Mouse (Mus musculus) heart, embryonic 11.5 days (tissue): ENCODE measurements around the gene Ap2a2. TPM values are rescaled to one million over a fixed set of nuclear protein-coding genes. Genes with fewer than 3 reads are reported as not detected.
"Not testable (repeated sequence)": the region's sequence is repeated elsewhere in the genome, so short reads cannot be mapped to it uniquely, and the experiment has no call there.

Source experiments
- ATAC-seq: fragments of 200-750 bp; cut with Nextera tagmentation; replicated peaks from 2 replicates; pipeline ENCODE4 v1.8.0; 2017; ENCODE audit warnings: moderate library complexity; ENCODE audit not compliant: insufficient number of reproducible peaks, low FRiP score, low TSS enrichment
- H3K27ac ChIP-seq: fragments of 300-500 bp; sonication (generic); 2 replicates; pipeline ENCODE4 v1.5.1; 2014; ENCODE audit warnings: mild to moderate bottlenecking, low read depth, low read length
- H3K27me3 ChIP-seq: fragments of 300-500 bp; sonication (generic); 2 replicates; pipeline ENCODE4 v1.6.1; 2014; ENCODE audit warnings: mild to moderate bottlenecking, low read length, mixed read lengths; ENCODE audit not compliant: control insufficient read depth, insufficient read depth
- H3K36me3 ChIP-seq: fragments of 300-500 bp; sonication (generic); 2 replicates; pipeline ENCODE4 v1.6.1; 2014; ENCODE audit warnings: mild to moderate bottlenecking, low read length, moderate library complexity, mixed read lengths; ENCODE audit not compliant: control insufficient read depth, insufficient read depth
- H3K4me1 ChIP-seq: fragments of 300-500 bp; sonication (generic); 2 replicates; pipeline ENCODE4 v1.6.1; 2014; ENCODE audit warnings: low read length; ENCODE audit not compliant: control insufficient read depth, insufficient read depth
- H3K4me2 ChIP-seq: fragments of 300-500 bp; sonication (generic); 2 replicates; pipeline ENCODE4 v1.6.1; 2014; ENCODE audit warnings: mild to moderate bottlenecking, moderate library complexity
- H3K4me3 ChIP-seq: fragments of 300-500 bp; sonication (generic); 2 replicates; pipeline ENCODE4 v1.5.1; 2014; ENCODE audit warnings: low read depth, low read length
- H3K9ac ChIP-seq: fragments of 300-500 bp; sonication (generic); 2 replicates; pipeline ENCODE4 v1.6.1; 2014; ENCODE audit warnings: mild to moderate bottlenecking, low read depth, low read length, moderate library complexity
- H3K9me3 ChIP-seq: fragments of 300-500 bp; sonication (generic); replicated peaks from 2 replicates; pipeline ENCODE4 v1.6.1; 2016; ENCODE audit warnings: low read length; ENCODE audit not compliant: control insufficient read depth
- WGBS: fragments of 180-500 bp; shearing (Covaris S2); extraction: QIAGEN DNeasy Blood & Tissue Kit; methylation state at CpG from one replicate; pipeline ENCODE4 v1.1.7; 2014; ENCODE audit not compliant: insufficient replicate concordance; 5-methylcytosine and 5-hydroxymethylcytosine counted together
- polyA plus RNA-seq: library from polyadenylated mRNA; unstranded; fragments of >200 nt; fragmentation: Nextera tagmentation; extraction: Ambion mirVana; gene quantifications from 2 replicates; pipeline ENCODE4 v1.2.1, GENCODE M21; 2014

Ap2a2 gene
- polyA plus RNA-seq, 1 experiment from 2014 or later: 53.0 TPM

- Histone ChIP-seq H3K27me3 (no peaks in the 10 kb centered on the region), H3K27ac (no peak overlapping the region), H3K36me3 (no peaks in the 10 kb centered on the region), H3K4me3 (no peak overlapping the region), H3K4me2 (no peak overlapping the region), H3K4me1 (no peaks in the 10 kb centered on the region), H3K9ac (no peak overlapping the region), H3K9me3 (no peaks in the 10 kb centered on the region)
- 94% methylated on average over 2 of the region's 2 CpGs for WGBS
- no peak for ATAC-seq
These were observed 17.0 kb downstream of the Ap2a2 start for GRCm38 (mm10) chr7:141578943-141579342.

GRCm38 (mm10) chr7:141581323-141581722, 19.4 kb downstream of the Ap2a2 start:
- ATAC-seq: no peak
- no peaks in the 10 kb centered on the region for H3K9me3 ChIP-seq
- H3K4me2 ChIP-seq: no peak overlapping the region
- H3K27me3 ChIP-seq: no peaks in the 10 kb centered on the region
- H3K36me3 ChIP-seq: 0 out of 2 replicates have a peak, but pooled peaks cover 2% of the 10 kb centered on the region
- H3K4me3 ChIP-seq: no peak overlapping the region
- H3K4me1 ChIP-seq: peaks cover 4% of the 10 kb centered on the region; the same call in 1 of the 2 replicates
- no peak overlapping the region for H3K27ac ChIP-seq
- H3K9ac ChIP-seq: no peak overlapping the region
- WGBS: 78% methylated on average over 7 of the region's 7 CpGs

GRCm38 (mm10) chr7:141584048-141584841, 22.3 kb downstream of the Ap2a2 start:
- 0 out of 2 replicates have a peak overlapping the region, but pooled peaks have one; percentile 54 for H3K27ac ChIP-seq
- 86% methylated on average over 4 of the region's 5 CpGs for WGBS
- no peak overlapping the region for H3K9ac ChIP-seq
- H3K9me3 ChIP-seq: no peaks in the 10 kb centered on the region
- H3K27me3 ChIP-seq: no peaks in the 10 kb centered on the region
- H3K4me2 ChIP-seq: no peak overlapping the region
- no peak overlapping the region for H3K4me3 ChIP-seq
- no peak for ATAC-seq
- H3K36me3 ChIP-seq: 0 out of 2 replicates have a peak, but pooled peaks cover 2% of the 10 kb centered on the region
- peaks cover 4% of the 10 kb centered on the region; the same call in 1 of the 2 replicates for H3K4me1 ChIP-seq

- no peak overlapping the region for H3K9ac ChIP-seq
- WGBS: 60% methylated on average over 4 of the region's 4 CpGs
- no peaks in the 10 kb centered on the region for H3K9me3 ChIP-seq
- H3K27ac ChIP-seq: peak overlapping the region; percentile 85
- peaks cover 4% of the 10 kb centered on the region; the same call in 1 of the 2 replicates for H3K4me1 ChIP-seq
- no peaks in the 10 kb centered on the region for H3K27me3 ChIP-seq
- no peak overlapping the region for H3K4me3 ChIP-seq
- H3K4me2 ChIP-seq: no peak overlapping the region; the same call in 1 of the 2 replicates
- peak; percentile 84 for ATAC-seq
- H3K36me3 ChIP-seq: peaks cover 8% of the 10 kb centered on the region
These were observed 23.3 kb downstream of the Ap2a2 start for GRCm38 (mm10) chr7:141585288-141585687.

- Histone ChIP-seq H3K36me3 (peaks cover 8% of the 10 kb centered on the region), H3K27me3 (no peaks in the 10 kb centered on the region), H3K4me2 (peak overlapping the region; percentile 31), H3K9ac (0 out of 2 replicates have a peak overlapping the region, but pooled peaks have one; percentile 39), H3K9me3 (no peaks in the 10 kb centered on the region), H3K4me3 (no peak overlapping the region), H3K27ac (peak overlapping the region; percentile 85), H3K4me1 (peaks cover 4% of the 10 kb centered on the region; the same call in 1 of the 2 replicates)
- WGBS: 59% methylated on average over 1 of the region's 1 CpGs
- ATAC-seq: peak; percentile 72; the same call in 1 of the 2 replicates
These were observed 23.9 kb downstream of the Ap2a2 start for GRCm38 (mm10) chr7:141585881-141586280.

- H3K9ac ChIP-seq: no peak overlapping the region
- H3K27ac ChIP-seq: no peak overlapping the region
- H3K4me3 ChIP-seq: no peak overlapping the region
- peaks cover 4% of the 10 kb centered on the region; the same call in 1 of the 2 replicates for H3K4me1 ChIP-seq
- H3K36me3 ChIP-seq: peaks cover 13% of the 10 kb centered on the region
- WGBS: 64% methylated on average over 6 of the region's 6 CpGs
- no peaks in the 10 kb centered on the region for H3K9me3 ChIP-seq
- H3K4me2 ChIP-seq: no peak overlapping the region
- ATAC-seq: no peak
- no peaks in the 10 kb centered on the region for H3K27me3 ChIP-seq
These were observed 26.9 kb downstream of the Ap2a2 start for GRCm38 (mm10) chr7:141588890-141589289.

GRCm38 (mm10) chr7:141590249-141590648, 28.3 kb downstream of the Ap2a2 start:
- H3K9ac ChIP-seq, H3K4me1 ChIP-seq, ATAC-seq, H3K27me3 ChIP-seq, H3K27ac ChIP-seq, H3K4me2 ChIP-seq, H3K9me3 ChIP-seq, H3K4me3 ChIP-seq: not testable (repeated sequence)
- 83% methylated on average over 6 of the region's 7 CpGs for WGBS
- peaks cover 13% of the 10 kb centered on the region for H3K36me3 ChIP-seq

GRCm38 (mm10) chr7:141590959-141591358, 29.0 kb downstream of the Ap2a2 start:
- no peak for ATAC-seq
- H3K4me2 ChIP-seq: no peak overlapping the region
- no peak overlapping the region for H3K9ac ChIP-seq
- H3K27me3 ChIP-seq: no peaks in the 10 kb centered on the region
- WGBS: 89% methylated on average over 8 of the region's 8 CpGs
- no peaks in the 10 kb centered on the region for H3K9me3 ChIP-seq
- H3K4me1 ChIP-seq: no peaks in the 10 kb centered on the region; the same call in 1 of the 2 replicates
- H3K36me3 ChIP-seq: peaks cover 11% of the 10 kb centered on the region
- no peak overlapping the region for H3K27ac ChIP-seq
- no peak overlapping the region for H3K4me3 ChIP-seq
